Mouse (Mus musculus) kidney, adult 2 months (tissue): Measurements from ENCODE around the gene Luc7l3. TPM values are rescaled to one million over a fixed set of nuclear protein-coding genes. Genes with fewer than 3 reads are reported as not detected.

Experiments
- DNase-seq: peaks from one replicate; pipeline ENCODE4 v3.0.0; 2021
- H3K27ac ChIP-seq: fragments of 200-500 bp; 2 replicates; pipeline ENCODE4 v1.5.1; 2012; ENCODE audit warnings: low read depth, low read length, control low read depth, inconsistent platforms; ENCODE audit not compliant: insufficient read depth
- H3K27me3 ChIP-seq: fragments of 200-500 bp; replicated peaks from 2 replicates; pipeline ENCODE4 v1.6.1; 2012; ENCODE audit warnings: mild to moderate bottlenecking, moderate library complexity, low read length, inconsistent platforms; ENCODE audit not compliant: control insufficient read depth, insufficient read depth
- H3K36me3 ChIP-seq: fragments of 200-500 bp; 2 replicates; pipeline ENCODE4 v1.6.1; 2012; ENCODE audit warnings: mild to moderate bottlenecking, moderate library complexity, low read length, inconsistent platforms; ENCODE audit not compliant: control insufficient read depth, insufficient read depth
- H3K4me1 ChIP-seq: fragments of 200-500 bp; 2 replicates; pipeline ENCODE4 v1.6.1; 2011; ENCODE audit warnings: low read length; ENCODE audit not compliant: control insufficient read depth, insufficient read depth
- H3K4me3 ChIP-seq: fragments of 200-500 bp; 2 replicates; pipeline ENCODE4 v1.5.1; 2011; ENCODE audit warnings: mild to moderate bottlenecking, low read depth, low read length, control low read depth; ENCODE audit not compliant: insufficient read depth
- CTCF ChIP-seq: fragments of 200-500 bp; conservative IDR thresholded peaks from 2 replicates; pipeline ENCODE4 v1.5.1; 2011; ENCODE audit warnings: low read depth, mild to moderate bottlenecking, control low read depth, low read length, moderate library complexity, mixed read lengths; ENCODE audit not compliant: insufficient read depth, insufficient read length
- POLR2A ChIP-seq: fragments of 200-500 bp; IDR thresholded peaks from one replicate; pipeline ENCODE4 v1.6.1; 2011; ENCODE audit warnings: low read depth, low read length, control low read depth
- WGBS: fragments of 180-500 bp; shearing (Covaris S2); methylation state at CpG from one replicate; pipeline ENCODE4 v1.1.7; 2018; 5-methylcytosine and 5-hydroxymethylcytosine counted together
- polyA plus RNA-seq: library from polyadenylated mRNA; depleted of rRNA; stranded (reverse); fragments of >200 nt; gene quantifications from 2 replicates; pipeline ENCODE4 v1.2.3, GENCODE M21; 2012; rRNA removed

The Luc7l3 gene
- polyA plus RNA-seq, 1 experiment, result 8.5 TPM

DNA sequence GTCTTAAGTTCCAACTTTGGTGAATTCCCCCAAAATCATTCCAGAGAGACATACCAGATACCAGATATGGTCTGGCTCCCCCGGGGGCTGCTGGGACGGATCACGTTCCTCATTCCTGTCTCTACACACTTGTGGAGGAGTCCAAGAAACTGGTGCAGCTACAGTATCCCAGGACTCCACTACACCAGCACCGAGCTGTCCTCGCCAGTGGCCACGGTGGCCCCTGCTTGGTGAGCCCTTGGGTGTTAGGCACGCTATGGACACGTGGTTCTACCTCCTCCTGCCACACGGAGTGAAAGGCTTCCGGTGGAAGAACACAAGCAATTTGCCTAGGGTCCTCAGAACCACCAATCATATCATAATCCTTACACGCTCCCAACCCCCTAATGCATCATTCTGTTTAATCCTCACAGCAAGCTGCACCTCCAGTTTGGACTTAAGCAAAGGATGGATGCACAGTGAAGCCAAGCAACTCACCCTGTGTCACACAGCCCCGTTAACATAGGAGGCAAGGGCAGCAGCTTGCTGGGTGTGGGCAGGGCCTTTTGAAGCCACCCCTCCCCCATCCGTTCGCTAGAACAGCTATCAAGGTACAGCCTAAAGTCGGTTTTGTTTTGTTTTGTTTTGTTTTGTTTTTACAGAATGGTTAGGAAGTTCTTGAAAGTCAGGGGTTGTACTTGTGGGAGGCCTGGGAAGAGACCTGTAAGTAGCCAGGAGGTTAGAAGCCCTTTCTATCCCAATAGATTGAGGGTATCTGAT, 78.2 kb downstream of the Luc7l3 start:
- H3K4me3 ChIP-seq, result no peak overlapping the region
- TF ChIP-seq POLR2A (no peak), CTCF (no peak)
- H3K27me3 ChIP-seq, result no peaks in the 10 kb centered on the region
- H3K4me1 ChIP-seq, result no peaks in the 10 kb centered on the region
- 39% methylated on average over 15 of the region's 15 CpGs for WGBS
- no peaks in the 10 kb centered on the region for H3K36me3 ChIP-seq
- H3K27ac ChIP-seq, result no peak overlapping the region
- DNase-seq, result no peak

DNA sequence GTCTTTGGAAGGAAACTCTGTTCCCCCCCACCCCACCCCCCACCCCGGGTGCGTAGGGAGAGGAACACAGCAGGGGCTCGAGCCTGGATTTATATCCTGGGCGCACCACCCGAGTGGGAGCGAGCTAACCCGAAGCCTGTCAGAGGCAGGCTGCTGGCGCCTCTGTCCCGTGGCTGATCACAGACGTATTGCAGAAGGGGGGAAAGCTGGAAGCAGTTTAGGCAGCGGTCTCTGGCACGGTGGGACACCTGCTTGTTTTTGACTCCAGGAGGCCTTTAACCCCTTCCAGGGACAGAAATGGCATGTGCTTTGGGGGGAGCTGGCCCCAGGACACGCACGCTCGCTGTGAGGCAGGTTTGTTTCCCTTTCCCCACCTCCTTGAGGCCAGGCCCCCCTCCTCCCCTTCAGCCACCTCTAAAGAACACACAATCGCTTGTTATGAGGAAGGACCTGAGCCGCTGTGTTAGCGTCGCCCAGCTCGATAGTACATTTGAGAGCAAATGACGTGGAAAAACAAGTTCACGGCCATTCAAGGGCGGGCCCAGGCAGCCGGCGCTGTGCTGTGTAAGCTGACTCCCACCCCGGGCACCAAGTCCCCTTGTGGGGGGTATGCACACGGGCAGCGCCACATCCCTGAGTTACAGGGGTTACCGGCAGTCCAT, 78.9 kb downstream of the Luc7l3 start:
- no peaks in the 10 kb centered on the region for H3K4me1 ChIP-seq
- no peak overlapping the region for H3K27ac ChIP-seq
- TF ChIP-seq CTCF (no peak), POLR2A (no peak)
- H3K4me3 ChIP-seq, result peak overlapping the region; percentile 21
- H3K36me3 ChIP-seq, result no peaks in the 10 kb centered on the region
- no peaks in the 10 kb centered on the region for H3K27me3 ChIP-seq
- DNase-seq, result no peak
- 9% methylated on average over 29 of the region's 29 CpGs for WGBS

DNA sequence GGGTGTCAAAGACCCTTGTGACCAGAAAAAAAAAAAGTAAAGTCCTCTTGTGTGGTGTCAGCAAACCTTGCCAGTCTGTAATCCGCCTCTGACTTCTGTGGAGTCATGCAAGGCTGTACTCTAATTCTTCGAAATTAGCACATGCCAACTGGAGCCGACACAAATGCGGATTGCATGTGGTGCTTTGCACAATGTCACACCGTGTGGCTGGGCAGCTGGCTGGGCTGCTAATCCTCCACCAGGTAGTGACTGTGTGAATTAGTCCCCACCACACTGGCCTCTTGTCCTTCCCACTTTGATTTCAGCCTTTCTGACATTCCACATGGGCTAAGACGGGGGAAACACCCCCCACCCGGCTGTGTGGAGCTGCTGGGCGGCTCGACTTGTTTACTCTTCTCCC, 82.1 kb downstream of the Luc7l3 start:
- no peak for DNase-seq
- no peaks in the 10 kb centered on the region for H3K4me1 ChIP-seq
- WGBS, result 66% methylated on average over 9 of the region's 9 CpGs

DNA sequence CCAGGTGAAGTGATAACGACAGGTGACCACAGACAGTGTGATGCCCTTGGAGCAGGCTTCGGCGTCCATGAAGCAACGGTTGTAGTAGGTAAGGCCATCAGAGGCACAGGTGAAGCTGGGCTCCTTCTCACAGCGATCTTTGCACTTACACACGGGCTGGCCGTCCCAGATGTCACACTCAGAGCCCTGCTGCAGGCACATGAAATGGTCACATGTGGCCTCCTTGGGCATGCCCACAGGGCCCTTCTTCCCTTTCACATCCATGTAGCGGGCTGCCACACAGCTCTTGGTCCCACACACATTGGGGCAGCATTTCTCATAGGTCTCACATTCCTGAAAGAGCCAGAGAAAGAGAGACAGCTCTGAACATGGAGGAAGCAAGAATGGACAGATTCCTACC, 83.0 kb downstream of the Luc7l3 start:
- Histone ChIP-seq H3K27me3 (no peaks in the 10 kb centered on the region), H3K36me3 (no peaks in the 10 kb centered on the region), H3K27ac (no peak overlapping the region), H3K4me3 (no peak overlapping the region), H3K4me1 (no peaks in the 10 kb centered on the region)
- TF ChIP-seq CTCF, result no peak
- no peak for TF ChIP-seq POLR2A
- DNase-seq, result no peak
- 91% methylated on average over 8 of the region's 8 CpGs for WGBS

More for the DNA sequence above, 82.1 kb downstream of the Luc7l3 start:
- no peaks in the 10 kb centered on the region for H3K27me3 ChIP-seq
- no peak overlapping the region for H3K4me3 ChIP-seq
- no peak overlapping the region for H3K27ac ChIP-seq
- H3K36me3 ChIP-seq, result no peaks in the 10 kb centered on the region
- no peak for TF ChIP-seq POLR2A
- no peak for TF ChIP-seq CTCF

Other genes starting within 250 kb of the Luc7l3 start
- gene Tob1, start 110.5 kb downstream of the Luc7l3 start, polyA plus RNA-seq, result 45.0 and 54.8 TPM in 2 replicates
- 0.33 and 0.38 TPM in 2 replicates for gene Wfikkn2, start 76.0 kb downstream of the Luc7l3 start, polyA plus RNA-seq
- not detected in 2 replicates for gene Gm21885, start 40.1 kb downstream of the Luc7l3 start, polyA plus RNA-seq
- gene Ankrd40, start 6.0 kb upstream of the Luc7l3 start, polyA plus RNA-seq, result 124 and 139 TPM in 2 replicates
- 43.8 and 51.7 TPM in 2 replicates for gene Abcc3, start 71.0 kb upstream of the Luc7l3 start, polyA plus RNA-seq
- gene Cacna1g, start 152.2 kb upstream of the Luc7l3 start, polyA plus RNA-seq, result 7.6 and 10.2 TPM in 2 replicates
- 1.1 TPM in 2 replicates for gene Spata20, start 164.2 kb upstream of the Luc7l3 start, polyA plus RNA-seq
- gene Epn3, start 178.0 kb upstream of the Luc7l3 start, polyA plus RNA-seq, result 35.6 and 36.4 TPM in 2 replicates
- 5.0 TPM in 2 replicates for gene Mycbpap, start 199.8 kb upstream of the Luc7l3 start, polyA plus RNA-seq
- 8.6 and 10.1 TPM in 2 replicates for gene Rsad1, start 227.3 kb upstream of the Luc7l3 start, polyA plus RNA-seq
- 0.10 and 0.22 TPM in 2 replicates for gene Chad, start 243.1 kb upstream of the Luc7l3 start, polyA plus RNA-seq